Mouse (Mus musculus) hindbrain, embryonic 13.5 days (tissue): Measurements from ENCODE around the gene Prkcq. TPM values are rescaled to one million over a fixed set of nuclear protein-coding genes. Genes with fewer than 3 reads are reported as not detected.
A peak's percentile ranks its signal among the peaks of the same experiment; 100 is the strongest.

Source experiments
- ATAC-seq: fragments of 200-750 bp; cut with Nextera tagmentation; 2 replicates; pipeline ENCODE4 v1.8.0; 2017; ENCODE audit warnings: moderate TSS enrichment; ENCODE audit not compliant: low FRiP score
- H3K27ac ChIP-seq: fragments of 300-500 bp; sonication (generic); 2 replicates; pipeline ENCODE4 v1.5.1; 2015; ENCODE audit warnings: inconsistent platforms, mild to moderate bottlenecking, moderate library complexity
- H3K27me3 ChIP-seq: fragments of 300-500 bp; sonication (generic); 2 replicates; pipeline ENCODE4 v1.6.1; 2015; ENCODE audit warnings: mild to moderate bottlenecking, inconsistent platforms
- H3K36me3 ChIP-seq: fragments of 300-500 bp; sonication (generic); 2 replicates; pipeline ENCODE4 v1.6.1; 2015; ENCODE audit warnings: mild to moderate bottlenecking, inconsistent platforms
- H3K4me1 ChIP-seq: fragments of 300-500 bp; sonication (generic); replicated peaks from 2 replicates; pipeline ENCODE4 v1.6.1; 2015; ENCODE audit warnings: inconsistent platforms
- H3K4me2 ChIP-seq: fragments of 300-500 bp; sonication (generic); 2 replicates; pipeline ENCODE4 v1.6.1; 2015; ENCODE audit warnings: inconsistent platforms, mild to moderate bottlenecking, moderate library complexity
- H3K4me3 ChIP-seq: fragments of 300-500 bp; sonication (generic); 2 replicates; pipeline ENCODE4 v1.5.1; 2015; ENCODE audit warnings: mild to moderate bottlenecking, inconsistent platforms
- H3K9ac ChIP-seq: fragments of 300-500 bp; sonication (generic); 2 replicates; pipeline ENCODE4 v1.6.1; 2015; ENCODE audit warnings: mild to moderate bottlenecking, inconsistent platforms
- H3K9me3 ChIP-seq: fragments of 300-500 bp; sonication (generic); 2 replicates; pipeline ENCODE4 v1.6.1; 2016; ENCODE audit warnings: inconsistent platforms
- WGBS: fragments of 180-500 bp; shearing (Covaris S2); methylation state at CpG from one replicate; pipeline ENCODE4 v1.1.7; 2015; 5-methylcytosine and 5-hydroxymethylcytosine counted together
- polyA plus RNA-seq: library from polyadenylated mRNA; unstranded; fragments of >200 nt; fragmentation: Nextera tagmentation; extraction: Ambion mirVana; gene quantifications from 2 replicates; pipeline ENCODE4 v1.2.1, GENCODE M21; 2015

Gene Prkcq
- polyA plus RNA-seq, 1 experiment from 2014 or later: 7.2 TPM

DNA sequence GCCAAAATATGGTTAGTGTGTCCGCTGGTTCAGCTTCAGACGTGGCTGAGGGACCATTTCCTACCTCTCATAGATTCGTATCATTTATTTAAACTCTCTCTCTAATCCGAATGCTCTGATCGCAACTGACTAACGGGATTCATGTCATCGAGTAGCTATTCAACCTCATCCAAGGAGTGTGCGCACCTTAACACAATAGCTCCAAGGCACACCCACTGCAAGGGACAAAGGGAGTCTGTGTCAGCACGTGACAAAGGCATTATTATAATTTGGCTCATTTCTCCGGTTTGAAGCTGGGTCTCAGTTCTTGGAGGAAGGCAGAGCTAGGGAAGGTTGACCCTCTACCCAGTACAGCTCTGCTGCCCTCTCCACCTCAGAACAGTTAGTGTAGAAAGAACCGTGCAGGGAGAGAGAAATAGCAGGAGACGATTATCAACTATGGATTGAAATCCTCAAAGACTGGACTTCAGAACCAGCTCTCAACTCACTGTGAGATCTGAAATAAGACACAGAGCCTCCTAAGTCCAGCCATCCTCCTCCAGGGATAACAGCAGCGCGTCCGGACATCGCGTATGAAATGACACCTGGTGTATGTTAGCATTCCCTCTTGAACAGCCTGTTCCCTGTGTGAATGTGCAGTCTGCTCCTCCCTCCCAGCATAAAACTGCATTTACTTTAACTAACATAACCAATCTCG lies 116.1 kb downstream of the Prkcq start:
- H3K4me2 ChIP-seq: peak overlapping the region; percentile 33
- H3K4me3 ChIP-seq: no peak overlapping the region
- WGBS: 68% methylated on average over 18 of the region's 18 CpGs
- no peak overlapping the region for H3K9ac ChIP-seq
- H3K27ac ChIP-seq: no peak overlapping the region
- H3K9me3 ChIP-seq: no peaks in the 10 kb centered on the region
- H3K36me3 ChIP-seq: no peaks in the 10 kb centered on the region
- no peaks in the 10 kb centered on the region for H3K27me3 ChIP-seq
- H3K4me1 ChIP-seq: peaks cover 6% of the 10 kb centered on the region; the same call in 1 of the 2 replicates
- ATAC-seq: peak; percentile 85

DNA sequence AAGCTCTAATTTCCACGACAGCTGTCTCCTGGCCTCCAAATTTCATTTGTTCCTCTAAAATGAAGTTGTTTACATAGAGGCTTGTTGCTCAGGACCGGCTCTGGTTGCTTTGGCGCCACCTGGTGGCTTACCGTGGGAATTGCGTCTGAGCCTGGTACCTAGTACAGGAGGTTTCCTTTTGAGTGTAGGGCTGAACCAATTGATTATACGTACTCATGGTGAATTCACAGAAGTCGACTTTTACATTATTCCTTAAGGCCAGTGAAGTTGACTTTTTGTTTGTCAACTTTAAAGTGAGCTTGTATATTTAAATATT lies 116.6 kb downstream of the Prkcq start:
- H3K27ac ChIP-seq: no peak overlapping the region
- no peaks in the 10 kb centered on the region for H3K9me3 ChIP-seq
- no peak overlapping the region for H3K4me3 ChIP-seq
- H3K4me1 ChIP-seq: peaks cover 6% of the 10 kb centered on the region; the same call in 1 of the 2 replicates
- no peaks in the 10 kb centered on the region for H3K36me3 ChIP-seq
- no peak overlapping the region for H3K9ac ChIP-seq
- peak overlapping the region; percentile 33 for H3K4me2 ChIP-seq
- ATAC-seq: peak; percentile 93
- H3K27me3 ChIP-seq: no peaks in the 10 kb centered on the region
- 6% methylated on average over 7 of the region's 7 CpGs for WGBS

DNA sequence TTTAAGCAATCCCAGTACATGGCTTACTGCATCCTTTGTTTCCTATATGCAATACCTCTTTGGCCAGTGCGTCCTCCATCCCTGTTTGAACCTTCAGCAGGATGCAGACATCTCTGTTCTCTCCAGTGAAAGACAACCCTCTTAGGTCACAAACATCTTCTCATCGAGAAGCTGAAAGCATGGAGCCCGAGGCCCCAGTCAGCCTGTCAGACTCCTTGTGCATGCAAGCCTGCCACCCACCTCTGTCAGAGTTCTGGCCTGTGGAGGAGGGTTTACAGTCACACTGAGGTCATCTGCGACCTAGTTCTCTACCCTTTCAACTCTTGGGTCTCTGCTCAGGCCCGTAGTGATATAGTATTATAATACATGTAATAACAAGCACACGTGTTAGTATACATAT lies 119.0 kb downstream of the Prkcq start:
- WGBS: 95% methylated on average over 6 of the region's 6 CpGs
- H3K36me3 ChIP-seq: no peaks in the 10 kb centered on the region
- no peaks in the 10 kb centered on the region for H3K9me3 ChIP-seq
- no peak overlapping the region for H3K9ac ChIP-seq
- no peak overlapping the region for H3K4me2 ChIP-seq
- peaks cover 6% of the 10 kb centered on the region; the same call in 1 of the 2 replicates for H3K4me1 ChIP-seq
- H3K27ac ChIP-seq: no peak overlapping the region
- H3K27me3 ChIP-seq: no peaks in the 10 kb centered on the region
- H3K4me3 ChIP-seq: no peak overlapping the region
- no peak for ATAC-seq

DNA sequence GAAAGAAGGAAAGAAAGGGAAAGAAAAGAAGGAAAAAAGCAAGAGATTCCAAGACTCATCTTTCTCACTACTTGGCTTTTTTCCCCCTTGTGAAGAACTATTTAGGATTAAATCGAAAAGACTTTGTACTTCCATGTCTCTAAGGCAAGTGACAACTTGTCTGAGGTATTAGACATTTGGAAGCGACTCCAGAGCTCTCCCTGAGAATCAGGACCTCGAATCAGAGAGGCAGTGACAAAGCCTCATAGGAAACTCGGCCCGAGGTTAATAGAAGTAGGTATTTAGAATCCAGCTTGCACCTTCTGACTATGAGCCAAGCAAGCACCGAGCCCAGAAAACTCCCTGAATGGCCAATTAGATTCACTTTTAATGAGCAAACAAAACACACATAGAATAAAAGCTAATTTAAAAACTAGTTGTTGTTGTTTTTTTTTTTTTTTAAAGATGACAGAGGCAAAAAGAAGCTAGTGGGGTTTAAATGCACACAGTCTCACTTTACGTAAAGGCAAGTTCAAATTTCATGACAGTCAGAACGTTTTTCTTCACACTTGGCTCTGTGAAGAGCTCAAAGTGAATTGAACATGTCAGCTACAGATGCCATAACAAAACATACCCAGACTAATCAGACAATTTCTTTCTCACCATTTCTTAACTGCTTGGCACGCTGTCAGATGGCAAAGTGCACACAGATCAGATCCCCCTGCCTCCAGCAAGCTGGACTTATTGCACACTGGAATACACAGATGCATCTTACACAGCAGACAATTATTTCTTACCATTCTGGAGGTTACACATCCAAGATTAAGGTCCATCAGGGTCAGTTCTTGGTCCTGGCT lies 119.9 kb downstream of the Prkcq start:
- no peak for ATAC-seq
- H3K27ac ChIP-seq: no peak overlapping the region
- WGBS: 82% methylated on average over 9 of the region's 9 CpGs
- no peaks in the 10 kb centered on the region for H3K27me3 ChIP-seq
- no peak overlapping the region for H3K9ac ChIP-seq
- H3K36me3 ChIP-seq: no peaks in the 10 kb centered on the region
- H3K4me3 ChIP-seq: no peak overlapping the region
- H3K4me1 ChIP-seq: peaks cover 6% of the 10 kb centered on the region; the same call in 1 of the 2 replicates
- H3K4me2 ChIP-seq: no peak overlapping the region
- H3K9me3 ChIP-seq: no peaks in the 10 kb centered on the region

DNA sequence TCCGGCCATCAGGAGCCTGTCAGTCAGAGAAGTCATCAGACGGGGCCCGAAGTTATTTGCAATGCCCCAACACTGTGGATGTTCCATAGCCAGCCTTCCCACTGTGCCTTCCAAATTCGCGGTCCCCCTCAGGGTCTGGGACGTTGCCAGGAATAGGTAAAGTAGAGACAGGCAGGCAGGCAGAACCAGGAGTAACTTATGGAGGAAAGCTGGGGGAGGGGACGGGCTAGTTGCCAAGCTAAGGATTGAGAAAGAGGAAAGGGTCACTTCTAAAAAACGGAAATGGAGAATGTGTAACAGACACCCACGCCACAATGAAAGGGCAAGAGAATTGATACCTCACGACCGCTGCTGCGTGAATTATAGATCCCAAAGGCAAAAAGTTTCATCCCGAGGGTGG lies 121.2 kb downstream of the Prkcq start:
- Histone ChIP-seq H3K4me1 (peaks cover 2% of the 10 kb centered on the region; the same call in 1 of the 2 replicates), H3K4me3 (no peak overlapping the region), H3K9ac (no peak overlapping the region), H3K9me3 (no peaks in the 10 kb centered on the region), H3K27ac (no peak overlapping the region), H3K4me2 (no peak overlapping the region), H3K36me3 (no peaks in the 10 kb centered on the region), H3K27me3 (no peaks in the 10 kb centered on the region)
- 88% methylated on average over 13 of the region's 13 CpGs for WGBS
- no peak for ATAC-seq

DNA sequence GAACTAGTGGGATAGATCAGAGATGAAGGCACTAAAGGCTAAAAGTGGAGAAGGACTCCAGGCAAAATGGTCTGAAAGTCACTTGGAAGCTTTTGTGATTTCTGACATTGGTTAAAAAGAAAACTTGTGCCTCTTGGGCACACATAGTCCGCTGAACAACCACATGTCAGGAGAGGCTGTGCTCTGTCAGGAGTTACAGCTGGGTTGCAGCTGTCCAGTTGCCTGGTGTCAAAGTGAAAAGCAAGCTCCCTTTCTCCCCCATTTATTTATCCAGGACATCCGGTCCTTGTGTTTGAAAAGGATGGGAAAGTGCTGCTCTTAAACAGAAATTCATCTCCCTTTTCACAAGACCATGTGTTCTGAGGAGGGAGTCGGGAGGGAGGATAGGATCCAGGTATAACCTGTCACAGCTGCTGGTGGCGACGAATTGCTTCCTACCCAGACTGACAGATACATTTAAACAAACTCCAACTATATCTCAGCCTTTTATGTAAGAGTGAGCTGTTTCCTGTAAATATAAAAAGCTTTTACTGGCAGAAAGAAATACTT lies 122.8 kb downstream of the Prkcq start:
- H3K27ac ChIP-seq: no peak overlapping the region
- no peaks in the 10 kb centered on the region for H3K36me3 ChIP-seq
- no peak for ATAC-seq
- H3K4me1 ChIP-seq: no peaks in the 10 kb centered on the region
- H3K4me2 ChIP-seq: no peak overlapping the region
- WGBS: 84% methylated on average over 5 of the region's 5 CpGs
- H3K27me3 ChIP-seq: no peaks in the 10 kb centered on the region
- no peak overlapping the region for H3K9ac ChIP-seq
- H3K4me3 ChIP-seq: no peak overlapping the region
- H3K9me3 ChIP-seq: no peaks in the 10 kb centered on the region

DNA sequence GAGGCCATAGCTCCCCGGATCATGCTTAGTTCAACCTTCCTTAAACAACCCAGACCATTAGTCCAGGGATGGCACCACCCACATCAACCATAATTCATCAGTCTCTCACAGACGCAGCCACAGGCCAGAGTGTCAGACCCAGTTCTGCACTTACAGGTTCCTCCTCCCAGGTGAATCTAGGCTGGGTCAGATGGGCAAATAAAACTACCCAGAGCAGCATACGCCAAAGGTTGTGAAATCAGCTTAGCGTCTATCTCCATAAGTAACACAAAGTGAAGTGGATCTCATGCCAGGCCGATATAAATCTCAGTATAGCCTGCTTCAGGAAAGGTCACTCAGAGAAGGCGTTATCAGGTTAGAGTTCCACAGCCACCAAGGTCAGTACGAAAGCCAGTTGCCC lies 126.9 kb downstream of the Prkcq start:
- Histone ChIP-seq H3K9ac (no peak overlapping the region), H3K9me3 (no peaks in the 10 kb centered on the region), H3K27me3 (no peaks in the 10 kb centered on the region), H3K4me3 (no peak overlapping the region), H3K27ac (no peak overlapping the region), H3K4me2 (no peak overlapping the region), H3K36me3 (no peaks in the 10 kb centered on the region), H3K4me1 (no peaks in the 10 kb centered on the region)
- ATAC-seq: no peak
- WGBS: 91% methylated on average over 7 of the region's 7 CpGs

DNA sequence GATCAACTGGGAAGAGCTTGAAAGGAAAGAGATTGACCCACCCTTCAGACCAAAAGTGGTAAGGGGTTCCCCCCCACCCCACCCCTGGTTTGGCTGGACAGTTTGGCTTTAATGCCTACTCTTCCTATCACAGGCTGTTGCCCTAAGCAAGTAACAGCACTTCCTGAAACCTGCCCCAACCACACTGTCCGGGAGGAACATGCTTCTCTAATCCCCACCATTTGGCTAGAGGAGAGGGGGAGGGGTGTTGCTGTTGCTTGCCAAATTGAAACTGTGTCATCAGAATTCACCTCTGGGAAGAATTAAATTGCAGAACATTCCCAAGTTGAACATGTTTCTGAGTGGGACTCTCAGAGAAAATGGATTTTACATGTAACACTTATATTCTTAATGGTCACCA lies 127.5 kb downstream of the Prkcq start:
- Histone ChIP-seq H3K4me2 (no peak overlapping the region), H3K9ac (no peak overlapping the region), H3K9me3 (no peaks in the 10 kb centered on the region), H3K4me1 (no peaks in the 10 kb centered on the region), H3K27ac (no peak overlapping the region), H3K36me3 (no peaks in the 10 kb centered on the region), H3K27me3 (no peaks in the 10 kb centered on the region), H3K4me3 (no peak overlapping the region)
- ATAC-seq: no peak
- 58% methylated on average over 1 of the region's 1 CpGs for WGBS

DNA sequence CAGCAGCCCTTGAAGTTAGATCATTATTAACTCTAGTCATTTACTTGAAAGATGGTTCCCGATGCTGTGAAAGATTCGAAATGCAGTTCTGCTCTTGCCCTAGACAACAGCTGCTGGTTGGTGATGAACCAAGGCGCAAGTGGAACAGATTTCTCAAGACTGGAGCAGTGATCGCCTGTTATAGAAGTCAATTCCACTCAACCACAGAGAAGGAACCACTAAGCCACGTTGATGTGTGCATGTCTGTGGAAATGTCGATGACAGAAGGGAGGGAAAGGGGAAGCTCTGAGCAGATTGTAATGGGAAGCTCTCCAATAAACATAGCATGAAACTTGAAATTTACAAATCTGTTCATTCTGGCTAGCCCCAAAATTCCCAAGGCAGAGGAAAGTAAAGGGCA lies 128.5 kb downstream of the Prkcq start:
- Histone ChIP-seq H3K27me3 (no peaks in the 10 kb centered on the region), H3K36me3 (no peaks in the 10 kb centered on the region), H3K9ac (no peak overlapping the region), H3K4me1 (no peaks in the 10 kb centered on the region), H3K4me2 (no peak overlapping the region), H3K9me3 (no peaks in the 10 kb centered on the region), H3K4me3 (no peak overlapping the region), H3K27ac (no peak overlapping the region)
- no peak for ATAC-seq
- WGBS: 90% methylated on average over 6 of the region's 6 CpGs

DNA sequence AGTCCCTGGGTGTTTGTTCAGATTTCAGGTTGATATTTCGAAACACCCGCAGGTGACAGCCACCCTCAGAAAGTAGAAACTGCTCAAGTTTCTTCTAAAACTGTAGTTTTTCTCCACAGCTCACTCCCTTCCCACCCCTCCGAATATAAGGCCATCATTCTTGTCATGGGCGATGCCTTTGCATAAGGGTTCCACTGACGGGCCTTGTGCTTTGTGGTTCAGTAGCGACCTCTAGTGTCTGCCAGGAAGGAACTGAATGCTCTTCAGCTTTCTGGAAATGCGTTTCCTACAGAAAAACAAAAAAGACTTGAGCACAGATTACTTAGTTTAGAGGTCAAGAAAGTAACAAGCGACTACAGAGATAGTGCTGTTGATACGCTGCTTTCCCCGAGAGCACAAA lies 148.3 kb downstream of the Prkcq start:
- WGBS: 45% methylated on average over 10 of the region's 10 CpGs
- Histone ChIP-seq H3K27me3 (no peaks in the 10 kb centered on the region), H3K9me3 (no peaks in the 10 kb centered on the region), H3K36me3 (no peaks in the 10 kb centered on the region), H3K9ac (no peak overlapping the region), H3K4me2 (no peak overlapping the region), H3K4me1 (no peaks in the 10 kb centered on the region), H3K4me3 (no peak overlapping the region), H3K27ac (no peak overlapping the region)
- no peak for ATAC-seq

DNA sequence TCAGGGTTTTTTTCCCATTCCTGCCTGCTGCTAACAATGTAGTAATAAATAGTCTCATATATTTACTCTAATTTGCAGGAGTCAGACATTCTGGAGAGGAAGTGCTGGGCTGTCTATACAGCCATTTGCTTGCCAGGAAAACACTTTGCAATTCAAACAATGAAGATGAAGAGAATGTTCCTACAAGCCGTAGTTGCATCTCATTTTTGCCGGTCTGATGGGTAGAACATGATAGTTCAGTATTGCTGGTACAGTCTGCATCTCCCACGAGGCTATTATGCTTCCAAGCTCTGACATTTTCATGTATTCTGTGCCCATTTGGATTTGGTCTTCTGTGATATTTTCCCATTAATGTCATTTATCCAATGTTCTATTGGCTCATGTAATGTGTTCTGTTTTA lies 150.5 kb downstream of the Prkcq start:
- no peaks in the 10 kb centered on the region for H3K27me3 ChIP-seq
- no peaks in the 10 kb centered on the region for H3K36me3 ChIP-seq
- H3K27ac ChIP-seq: no peak overlapping the region
- no peak overlapping the region for H3K4me2 ChIP-seq
- H3K4me1 ChIP-seq: no peaks in the 10 kb centered on the region
- no peak for ATAC-seq
- H3K4me3 ChIP-seq: no peak overlapping the region
- H3K9ac ChIP-seq: no peak overlapping the region
- 67% methylated on average over 3 of the region's 3 CpGs for WGBS
- no peaks in the 10 kb centered on the region for H3K9me3 ChIP-seq

DNA sequence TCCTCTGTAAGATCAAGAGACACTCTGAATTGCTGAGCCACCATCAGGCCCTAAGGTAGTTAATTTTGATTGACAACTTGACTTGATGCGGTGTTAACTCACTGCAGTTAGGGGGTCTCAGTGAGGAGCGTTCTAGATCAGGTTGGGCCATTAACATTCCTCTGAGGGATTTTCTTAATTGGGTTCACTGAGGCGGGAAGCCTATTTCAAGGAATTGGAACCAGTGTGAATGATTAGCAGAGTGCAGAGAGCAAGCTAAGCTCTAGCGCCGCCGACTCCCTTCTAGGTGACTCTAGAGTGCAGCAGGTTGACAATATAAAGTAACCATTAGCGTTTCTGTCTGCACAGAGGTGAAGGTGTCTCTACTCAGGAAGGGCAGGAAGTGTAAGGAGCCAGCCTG lies 155.4 kb downstream of the Prkcq start:
- WGBS: 64% methylated on average over 7 of the region's 7 CpGs
- H3K4me3 ChIP-seq: no peak overlapping the region

More for the DNA sequence above, 155.4 kb downstream of the Prkcq start:
- Histone ChIP-seq H3K9ac (no peak overlapping the region), H3K27ac (no peak overlapping the region), H3K4me2 (no peak overlapping the region), H3K9me3 (no peaks in the 10 kb centered on the region), H3K36me3 (no peaks in the 10 kb centered on the region), H3K4me1 (no peaks in the 10 kb centered on the region), H3K27me3 (no peaks in the 10 kb centered on the region)
- ATAC-seq: no peak
